Mouse (Mus musculus) ES-Bruce4 (cell line): Measurements from ENCODE around the gene Fbxl12.

Experiments
- CTCF ChIP-seq: IDR thresholded peaks from one replicate; pipeline ENCODE4 v1.8.1; 2011; ENCODE audit warnings: low read depth, low read length
- EP300 ChIP-seq: IDR thresholded peaks from 2 replicates; pipeline ENCODE4 v1.6.1; 2011; ENCODE audit warnings: low read depth, low read length; ENCODE audit not compliant: insufficient read depth
- POLR2A ChIP-seq: IDR thresholded peaks from one replicate; pipeline ENCODE4 v1.8.1; 2011; ENCODE audit warnings: low read length; ENCODE audit not compliant: insufficient read depth

DNA sequence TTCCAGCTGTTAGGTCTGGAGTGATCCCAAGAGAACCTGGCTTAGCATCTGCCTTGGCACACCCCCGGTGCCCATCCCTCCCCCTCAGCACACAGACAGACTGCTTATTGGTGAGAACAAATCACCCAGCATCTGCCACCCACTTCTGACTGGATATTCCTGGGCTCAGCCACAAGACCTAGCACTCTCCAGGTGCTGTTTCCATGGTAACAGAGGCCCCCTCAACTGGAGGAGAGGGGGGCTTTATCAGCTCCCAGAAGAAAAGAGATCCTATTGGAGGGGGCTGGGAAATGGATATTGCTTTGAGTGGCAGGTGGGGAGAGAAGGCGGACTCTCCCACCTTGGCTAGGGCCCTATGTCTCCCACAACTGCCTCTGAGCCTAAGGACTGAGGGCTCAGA is 19.4 kb upstream of the Fbxl12 start:
- TF ChIP-seq POLR2A (no peak), EP300 (no peak), CTCF (no peak)
